Mouse (Mus musculus) hindbrain, embryonic 14.5 days (tissue): ENCODE data around the gene Olfr305. TPM values are rescaled to one million over a fixed set of nuclear protein-coding genes. Genes with fewer than 3 reads are reported as not detected.
"Not testable (repeated sequence)": the region's sequence is repeated elsewhere in the genome, so short reads cannot be mapped to it uniquely, and the experiment has no call there.

ENCODE experiments used
- ATAC-seq: fragments of 200-750 bp; cut with Nextera tagmentation; 2 replicates; pipeline ENCODE4 v1.8.0; 2017; ENCODE audit warnings: moderate number of reproducible peaks, mild to moderate bottlenecking, moderate TSS enrichment, moderate library complexity; ENCODE audit not compliant: low FRiP score
- DNase-seq: peaks from one replicate; pipeline ENCODE4 v3.0.0-alpha.2; 2015; ENCODE audit warnings: low spot score
- H3K27ac ChIP-seq: fragments of 300-500 bp; sonication (generic); 2 replicates; pipeline ENCODE4 v1.5.1; 2014; ENCODE audit warnings: mild to moderate bottlenecking, moderate library complexity
- H3K27me3 ChIP-seq: fragments of 300-500 bp; sonication (generic); 2 replicates; pipeline ENCODE4 v1.6.1; 2014; ENCODE audit warnings: mild to moderate bottlenecking, low read length, mixed read lengths; ENCODE audit not compliant: control insufficient read depth, insufficient read depth
- H3K36me3 ChIP-seq: fragments of 300-500 bp; sonication (generic); replicated peaks from 2 replicates; pipeline ENCODE4 v1.6.1; 2014; ENCODE audit not compliant: control insufficient read depth, insufficient read depth
- H3K4me1 ChIP-seq: fragments of 300-500 bp; sonication (generic); replicated peaks from 2 replicates; pipeline ENCODE4 v1.6.1; 2014; ENCODE audit warnings: antibody characterized with exemption, low read length, mixed read lengths; ENCODE audit not compliant: control insufficient read depth, insufficient read depth
- H3K4me2 ChIP-seq: fragments of 300-500 bp; sonication (generic); replicated peaks from 2 replicates; pipeline ENCODE4 v1.6.1; 2014; ENCODE audit warnings: mild to moderate bottlenecking, moderate library complexity
- H3K4me3 ChIP-seq: fragments of 300-500 bp; sonication (generic); replicated peaks from 2 replicates; pipeline ENCODE4 v1.5.1; 2014; ENCODE audit warnings: mild to moderate bottlenecking, low read length
- H3K9ac ChIP-seq: fragments of 300-500 bp; sonication (generic); 2 replicates; pipeline ENCODE4 v1.6.1; 2014
- H3K9me3 ChIP-seq: fragments of 300-500 bp; sonication (generic); 2 replicates; pipeline ENCODE4 v1.6.1; 2016; ENCODE audit warnings: low read length; ENCODE audit not compliant: control insufficient read depth
- WGBS: fragments of 180-500 bp; shearing (Covaris S2); extraction: QIAGEN DNeasy Blood & Tissue Kit; methylation state at CpG from one replicate; pipeline ENCODE4 v1.1.7; 2014; 5-methylcytosine and 5-hydroxymethylcytosine counted together
- polyA plus RNA-seq: library from polyadenylated mRNA; unstranded; fragments of >200 nt; fragmentation: Nextera tagmentation; extraction: Ambion mirVana; gene quantifications from 2 replicates; pipeline ENCODE4 v1.2.1, GENCODE M21; 2014

Gene Olfr305
- not detected in 2 replicates for polyA plus RNA-seq

DNA sequence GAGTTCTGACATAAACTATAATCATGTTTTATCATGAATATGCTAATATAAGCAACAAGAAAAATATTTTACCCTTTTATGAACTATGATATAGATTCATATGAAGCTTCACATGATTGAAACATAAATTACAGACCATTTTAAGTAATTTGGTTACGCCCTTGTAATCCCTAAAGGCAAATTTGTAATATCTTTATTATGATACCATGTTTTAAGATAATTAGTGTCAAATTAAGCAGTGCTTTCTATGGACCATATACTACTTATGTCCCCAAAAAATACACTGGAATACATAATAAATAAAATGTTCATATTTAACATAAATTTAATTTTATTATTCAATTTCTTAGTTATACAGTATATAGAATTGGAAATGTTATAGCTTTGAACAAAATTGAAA lies at the start of gene Olfr305:
TSS of gene Olfr305 (minus strand) at position 101 of the 400 bp plus-strand sequence.
- H3K27ac ChIP-seq = no peak within 1 kb of the TSS
- H3K4me1 ChIP-seq = no peaks in the 10 kb centered on the region
- ATAC-seq (no peak), DNase-seq (no peak)
- no peaks in the 10 kb centered on the region for H3K36me3 ChIP-seq
- 89% methylated on average over 1 of the region's 1 CpGs for WGBS
- H3K9me3 ChIP-seq = no peaks in the 10 kb centered on the region
- no peaks in the 10 kb centered on the region for H3K27me3 ChIP-seq
- no peak within 1 kb of the TSS for H3K4me3 ChIP-seq
- no peak within 1 kb of the TSS for H3K4me2 ChIP-seq
- no peak within 1 kb of the TSS for H3K9ac ChIP-seq

DNA sequence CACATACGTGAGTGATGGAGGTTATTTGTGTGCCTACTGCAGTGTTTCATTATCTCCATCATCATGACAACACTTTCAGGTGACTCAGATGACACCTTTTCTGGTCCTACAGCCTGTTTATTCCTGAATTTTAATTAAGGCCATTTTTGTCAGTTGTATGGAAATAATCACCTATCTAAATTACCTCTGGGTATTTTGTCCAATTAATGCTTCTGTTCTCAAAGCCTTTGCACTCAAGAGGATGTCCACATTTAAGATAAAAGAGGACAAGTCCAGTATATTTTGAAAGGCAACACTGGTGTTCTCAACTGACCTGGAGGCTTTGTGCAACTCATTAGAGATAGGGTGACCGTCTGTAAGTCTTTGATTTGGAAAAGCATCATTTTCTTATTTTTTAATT lies 36.8 kb upstream of the Olfr305 start, which contains the start of gene Olfr301:
TSS of gene Olfr301 (plus strand) at position 301 of the 400 bp plus-strand sequence.
- Histone ChIP-seq H3K27ac (no peak within 1 kb of the TSS), H3K4me2 (no peak within 1 kb of the TSS), H3K4me3 (no peak within 1 kb of the TSS), H3K36me3 (no peaks in the 10 kb centered on the region), H3K4me1 (no peaks in the 10 kb centered on the region), H3K27me3 (no peaks in the 10 kb centered on the region), H3K9me3 (no peaks in the 10 kb centered on the region), H3K9ac (no peak within 1 kb of the TSS)
- ATAC-seq (no peak), DNase-seq (no peak)
- WGBS = 89% methylated on average over 2 of the region's 2 CpGs

- H3K9ac ChIP-seq = no peak within 1 kb of the TSS
- no peaks in the 10 kb centered on the region for H3K27me3 ChIP-seq
- no peak within 1 kb of the TSS for H3K4me3 ChIP-seq
- no peaks in the 10 kb centered on the region for H3K4me1 ChIP-seq
- H3K4me2 ChIP-seq = no peak within 1 kb of the TSS
- H3K36me3 ChIP-seq = no peaks in the 10 kb centered on the region
- no peaks in the 10 kb centered on the region for H3K9me3 ChIP-seq
- no peak for DNase-seq
- no peak for ATAC-seq
- no peak within 1 kb of the TSS for H3K27ac ChIP-seq
These were observed 31.0 kb upstream of the Olfr305 start, which contains the start of gene Olfr303 for GRCm38 (mm10) chr7:86397689-86398088. Gene Olfr303 (minus strand): TSS chr7:86397789.

DNA sequence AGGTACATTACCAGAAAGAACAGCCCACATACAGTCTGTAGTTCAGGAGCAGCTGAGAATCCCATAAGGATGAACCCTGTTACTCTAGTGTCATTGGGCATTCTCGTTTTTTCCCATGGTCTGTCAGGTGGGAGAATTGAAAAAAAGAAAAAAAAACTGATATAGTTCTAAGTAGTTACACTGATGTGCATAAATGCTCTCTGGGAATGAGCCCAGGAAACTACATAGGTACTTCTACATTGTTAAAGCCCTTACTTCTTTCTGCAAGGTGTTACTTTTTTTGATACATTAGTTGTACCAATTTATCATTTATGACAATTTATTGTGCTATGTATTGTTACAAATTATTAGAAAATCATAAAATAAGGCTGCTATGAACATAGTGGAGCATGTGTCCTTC lies 19.8 kb upstream of the Olfr305 start, which contains the start of gene Olfr304:
TSS of gene Olfr304 (minus strand) at position 101 of the 400 bp plus-strand sequence.
- ATAC-seq (no peak), DNase-seq (no peak)
- 77% methylated on average over 1 of the region's 1 CpGs for WGBS

GRCm38 (mm10) chr7:86385769-86386168 lies 19.0 kb upstream of the Olfr305 start:
- H3K9me3 ChIP-seq = no peaks in the 10 kb centered on the region
- H3K4me2 ChIP-seq = no peak overlapping the region
- no peaks in the 10 kb centered on the region for H3K4me1 ChIP-seq
- no peaks in the 10 kb centered on the region for H3K36me3 ChIP-seq
- H3K9ac ChIP-seq = no peak overlapping the region
- ATAC-seq = no peak
- 74% methylated on average over 3 of the region's 3 CpGs for WGBS
- no peak for DNase-seq
- no peaks in the 10 kb centered on the region for H3K27me3 ChIP-seq
- no peak overlapping the region for H3K4me3 ChIP-seq
- H3K27ac ChIP-seq = no peak overlapping the region

More for the DNA sequence above, 19.8 kb upstream of the Olfr305 start, which contains the start of gene Olfr304:
- Histone ChIP-seq H3K27me3 (no peaks in the 10 kb centered on the region), H3K9ac (no peak within 1 kb of the TSS), H3K4me2 (no peak within 1 kb of the TSS), H3K9me3 (no peaks in the 10 kb centered on the region), H3K36me3 (no peaks in the 10 kb centered on the region), H3K27ac (no peak within 1 kb of the TSS), H3K4me1 (no peaks in the 10 kb centered on the region), H3K4me3 (no peak within 1 kb of the TSS)

- not testable (repeated sequence) for H3K4me3 ChIP-seq, H3K27ac ChIP-seq, DNase-seq, H3K36me3 ChIP-seq, H3K4me1 ChIP-seq, H3K27me3 ChIP-seq, H3K4me2 ChIP-seq, ATAC-seq, H3K9ac ChIP-seq
- H3K9me3 ChIP-seq = 0 out of 2 replicates have a peak, but pooled peaks cover 11% of the 10 kb centered on the region
- 91% methylated on average over 9 of the region's 9 CpGs for WGBS
These were observed 20.4 kb downstream of the Olfr305 start for GRCm38 (mm10) chr7:86346296-86346695.

GRCm38 (mm10) chr7:86344253-86344652 lies 22.5 kb downstream of the Olfr305 start:
- H3K4me3 ChIP-seq = no peak overlapping the region
- no peak overlapping the region for H3K4me2 ChIP-seq
- WGBS = 71% methylated on average over 3 of the region's 3 CpGs
- H3K4me1 ChIP-seq = no peaks in the 10 kb centered on the region
- H3K27me3 ChIP-seq = no peaks in the 10 kb centered on the region
- H3K9ac ChIP-seq = no peak overlapping the region
- no peak for DNase-seq
- H3K27ac ChIP-seq = no peak overlapping the region
- H3K9me3 ChIP-seq = 0 out of 2 replicates have a peak, but pooled peaks cover 11% of the 10 kb centered on the region
- H3K36me3 ChIP-seq = no peaks in the 10 kb centered on the region
- ATAC-seq = no peak

DNA sequence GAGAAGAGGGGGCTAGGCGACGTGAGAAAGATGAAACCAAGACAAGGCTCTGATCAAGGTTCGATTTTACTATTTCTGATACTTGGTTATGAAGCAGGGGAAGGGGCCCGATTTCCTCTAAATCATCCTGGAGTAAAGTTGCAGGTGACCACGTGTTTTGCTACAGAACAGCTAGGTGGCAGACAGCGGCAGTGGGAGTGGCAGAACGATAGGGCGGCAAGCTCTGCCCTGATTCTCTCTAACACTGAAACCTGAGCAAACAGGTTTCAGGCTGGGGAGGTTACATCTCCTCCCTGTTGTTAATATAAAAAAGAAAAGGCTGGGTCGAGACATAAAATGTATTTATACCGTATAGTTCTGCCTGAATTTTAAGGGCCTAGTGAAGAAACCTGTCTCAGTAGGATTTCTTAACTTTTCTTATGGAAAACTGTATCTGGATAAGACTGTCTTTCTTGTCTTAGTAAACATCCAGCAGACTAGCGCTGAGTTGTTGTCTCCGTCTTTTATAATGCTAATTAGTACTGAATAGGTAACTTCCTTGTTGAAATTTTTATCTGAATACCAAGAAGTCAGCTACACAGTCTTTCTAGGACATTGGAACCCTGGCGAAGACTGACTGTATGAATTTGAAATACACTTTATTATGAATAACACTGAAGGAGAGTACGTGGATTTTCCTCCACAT lies 23.7 kb downstream of the Olfr305 start:
- ATAC-seq = no peak
- H3K9ac ChIP-seq = no peak overlapping the region
- H3K36me3 ChIP-seq = no peaks in the 10 kb centered on the region
- no peaks in the 10 kb centered on the region for H3K27me3 ChIP-seq
- H3K4me3 ChIP-seq = no peak overlapping the region
- no peaks in the 10 kb centered on the region for H3K4me1 ChIP-seq
- DNase-seq = no peak
- WGBS = 84% methylated on average over 14 of the region's 14 CpGs
- no peak overlapping the region for H3K4me2 ChIP-seq
- H3K9me3 ChIP-seq = 0 out of 2 replicates have a peak, but pooled peaks cover 2% of the 10 kb centered on the region
- no peak overlapping the region for H3K27ac ChIP-seq

- Histone ChIP-seq H3K4me1 (no peaks in the 10 kb centered on the region), H3K9ac (no peak within 1 kb of the TSS), H3K36me3 (no peaks in the 10 kb centered on the region), H3K27ac (no peak within 1 kb of the TSS), H3K4me3 (no peak within 1 kb of the TSS), H3K9me3 (no peaks in the 10 kb centered on the region), H3K27me3 (no peaks in the 10 kb centered on the region), H3K4me2 (no peak within 1 kb of the TSS)
- 87% methylated on average over 1 of the region's 1 CpGs for WGBS
- ATAC-seq = no peak
- DNase-seq = no peak
These were observed 29.2 kb downstream of the Olfr305 start, which contains the start of gene Olfr307 for GRCm38 (mm10) chr7:86337486-86337885. Gene Olfr307 (minus strand): TSS chr7:86337586.
